Mouse (Mus musculus): Measurements from ENCODE around the gene Cnksr2. TPM values are rescaled to one million over a fixed set of nuclear protein-coding genes. Genes with fewer than 3 reads are reported as not detected.

The Cnksr2 gene
- polyA plus RNA-seq (2012; rRNA removed): 0.01 TPM in 1 of 2 replicates, not detected in the other

DNA sequence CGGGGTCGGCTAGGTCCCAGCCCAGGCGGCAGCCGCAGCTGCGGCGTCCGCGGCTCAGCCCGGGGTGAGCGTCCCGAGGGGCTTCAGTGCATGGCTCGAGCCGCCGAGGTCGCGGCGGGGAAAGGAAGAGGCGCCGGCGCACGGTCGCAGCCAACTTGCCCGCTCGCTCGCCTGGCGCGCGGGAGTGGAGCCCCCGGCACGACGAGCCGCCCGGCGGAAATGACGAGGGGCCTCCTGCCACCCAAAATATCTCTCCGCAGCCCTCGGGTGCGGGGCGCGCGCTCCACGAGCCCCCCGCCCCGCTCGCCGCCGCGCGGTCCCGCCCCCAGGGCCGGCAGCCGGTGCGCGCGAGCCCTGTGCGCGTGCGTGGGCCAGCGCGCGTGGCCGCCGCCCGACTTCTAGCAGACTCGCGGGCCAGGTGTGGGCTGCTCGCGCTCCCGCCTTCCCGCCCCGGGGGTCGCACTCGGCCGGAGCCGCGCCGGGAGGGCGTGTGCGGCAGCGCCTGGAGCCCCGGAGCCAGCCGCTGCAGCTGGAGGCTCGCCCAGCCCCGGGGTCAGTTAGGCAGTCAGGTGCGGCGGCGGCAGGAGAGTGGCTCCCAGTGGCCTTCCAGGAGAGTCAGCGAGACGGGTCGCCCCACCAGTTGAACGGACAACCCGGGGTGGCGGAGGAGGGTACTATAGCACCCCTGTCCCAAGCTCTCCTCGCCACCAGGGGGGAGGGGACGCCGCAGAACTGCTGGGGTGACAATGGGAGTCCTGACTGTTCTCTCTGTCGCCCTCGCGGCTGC is at the start of gene Cnksr2:
Gene Cnksr2, minus strand, starts transcription at position 238 of the 787 bp plus-strand sequence.

DNA sequence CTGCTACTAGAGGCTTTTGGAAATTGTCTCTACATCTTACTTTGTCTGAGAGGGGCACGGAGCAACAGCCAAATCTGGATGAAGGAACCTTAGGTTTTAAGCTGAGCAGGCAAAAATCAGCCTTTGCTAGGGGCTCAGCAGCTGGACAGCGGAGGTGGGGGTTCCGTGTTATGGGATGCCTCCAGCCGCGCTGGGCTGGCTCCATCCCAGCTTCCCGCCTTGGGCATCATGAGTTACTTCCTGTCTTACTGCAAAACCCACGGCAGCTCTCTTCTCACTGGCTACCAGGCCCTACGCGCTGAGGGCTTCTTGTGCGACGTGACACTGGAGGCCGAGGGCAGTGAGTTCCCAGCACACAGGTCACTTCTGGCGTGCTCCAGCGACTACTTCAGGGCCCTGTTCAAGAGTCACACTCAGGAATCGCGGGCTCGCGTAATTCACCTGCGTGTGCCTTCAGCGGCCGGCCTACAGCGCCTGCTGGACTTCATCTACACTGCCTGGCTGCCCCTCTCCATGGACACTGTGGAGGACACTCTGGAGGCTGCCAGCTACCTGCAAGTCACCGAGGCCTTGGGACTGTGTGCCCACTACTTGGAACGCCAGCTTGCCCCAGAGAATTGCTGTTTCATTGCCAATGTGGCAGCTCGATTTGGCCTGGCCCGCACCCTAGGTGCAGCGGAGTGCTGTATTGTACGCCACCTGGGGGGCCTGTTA is 224.7 kb downstream of the Cnksr2 start, which contains the start of gene Klhl34:
Gene Klhl34, plus strand, starts transcription at position 229 of the 714 bp plus-strand sequence.

Other genes with a start within 250 kb of the Cnksr2 start
- not detected in 2 replicates for gene Klhl34, start 224.9 kb downstream of the Cnksr2 start, polyA plus RNA-seq (2012; rRNA removed)

All from liver, embryonic 18 days (tissue).